Mouse (Mus musculus): ENCODE measurements around the gene Impg1. TPM values are rescaled to one million over a fixed set of nuclear protein-coding genes. Genes with fewer than 3 reads are reported as not detected.

The Impg1 gene
- not detected for total RNA-seq (2021)
- long read RNA-seq, experiment 1, partial matches to known transcripts, result 1 of 1 reads
- long read RNA-seq, experiment 1, other reads (novel, unspliced or antisense), result 0 of 1 reads
- long read RNA-seq, experiment 2, partial matches to known transcripts, result 1 of 1 reads
- long read RNA-seq, experiment 2, other reads (novel, unspliced or antisense), result 0 of 1 reads

GRCm38 (mm10) chr9:80465381-80465780 is at the start of gene Impg1:
TSS of gene Impg1 (minus strand) at chr9:80465481.
- no peak within 1 kb of the TSS for H3K4me3 ChIP-seq
- no peak within 1 kb of the TSS for H3K27ac ChIP-seq
- no peak for DNase-seq
- no peak for TF ChIP-seq CTCF (IDR thresholded peaks at IDR 0.05)
- intact Hi-C loops (cut with DNase I), result no loop called here

- no peak for DNase-seq
- Histone ChIP-seq H3K4me3 (no peak overlapping the region), H3K27ac (no peak overlapping the region)
- intact Hi-C loops (cut with DNase I), result no loop called here
- TF ChIP-seq CTCF (IDR thresholded peaks at IDR 0.05), result no peak
Observed at GRCm38 (mm10) chr9:80509464-80510153, 44.3 kb upstream of the Impg1 start.

GRCm38 (mm10) chr9:80504496-80505012 is 39.3 kb upstream of the Impg1 start:
- no peak overlapping the region for H3K4me3 ChIP-seq
- no peak for TF ChIP-seq CTCF (IDR thresholded peaks at IDR 0.05)
- intact Hi-C loops (cut with DNase I), result no loop called here
- no peak overlapping the region for H3K27ac ChIP-seq
- DNase-seq, result no peak

GRCm38 (mm10) chr9:80491591-80491990 is 26.3 kb upstream of the Impg1 start:
- TF ChIP-seq CTCF (IDR thresholded peaks at IDR 0.05), result no peak
- no peak for DNase-seq
- intact Hi-C loops (cut with DNase I), result no loop called here
- Histone ChIP-seq H3K4me3 (no peak overlapping the region), H3K27ac (no peak overlapping the region)

GRCm38 (mm10) chr9:80460420-80460819 is 4.9 kb downstream of the Impg1 start:
- intact Hi-C loops (cut with DNase I), result no loop called here
- no peak for TF ChIP-seq CTCF (IDR thresholded peaks at IDR 0.05)
- no peak for DNase-seq
- no peak overlapping the region for H3K27ac ChIP-seq
- no peak overlapping the region for H3K4me3 ChIP-seq

- TF ChIP-seq CTCF (IDR thresholded peaks at IDR 0.05), result no peak
- Histone ChIP-seq H3K27ac (no peak overlapping the region), H3K4me3 (no peak overlapping the region)
- no peak for DNase-seq
- intact Hi-C loops (cut with DNase I), result no loop called here
Observed at GRCm38 (mm10) chr9:80450467-80451261, 14.6 kb downstream of the Impg1 start.

GRCm38 (mm10) chr9:80441096-80441710 is 24.1 kb downstream of the Impg1 start:
- Histone ChIP-seq H3K4me3 (no peak overlapping the region), H3K27ac (no peak overlapping the region)
- no peak for TF ChIP-seq CTCF (IDR thresholded peaks at IDR 0.05)
- intact Hi-C loops (cut with DNase I), result no loop called here
- no peak for DNase-seq

- Histone ChIP-seq H3K4me3 (no peak overlapping the region), H3K27ac (no peak overlapping the region)
- intact Hi-C loops (cut with DNase I), result no loop called here
- no peak for DNase-seq
- TF ChIP-seq CTCF (IDR thresholded peaks at IDR 0.05), result no peak
Observed at GRCm38 (mm10) chr9:80391404-80391803, 73.9 kb downstream of the Impg1 start.

GRCm38 (mm10) chr9:80391002-80391401 is 74.3 kb downstream of the Impg1 start:
- DNase-seq, result no peak
- intact Hi-C loops (cut with DNase I), result no loop called here
- no peak overlapping the region for H3K27ac ChIP-seq
- H3K4me3 ChIP-seq, result no peak overlapping the region
- no peak for TF ChIP-seq CTCF (IDR thresholded peaks at IDR 0.05)

GRCm38 (mm10) chr9:80387890-80388289 is 77.4 kb downstream of the Impg1 start:
- Histone ChIP-seq H3K4me3 (no peak overlapping the region), H3K27ac (no peak overlapping the region)
- intact Hi-C loops (cut with DNase I), result no loop called here
- no peak for TF ChIP-seq CTCF (IDR thresholded peaks at IDR 0.05)
- no peak for DNase-seq

- TF ChIP-seq CTCF (IDR thresholded peaks at IDR 0.05), result no peak
- intact Hi-C loops (cut with DNase I), result no loop called here
- Histone ChIP-seq H3K27ac (no peak overlapping the region), H3K4me3 (no peak overlapping the region)
- no peak for DNase-seq
Observed at GRCm38 (mm10) chr9:80386492-80386891, 78.8 kb downstream of the Impg1 start.

- H3K27ac ChIP-seq, result no peak overlapping the region
- intact Hi-C loops (cut with DNase I), result no loop called here
- no peak for DNase-seq
- peak; percentile 66 for TF ChIP-seq CTCF (IDR thresholded peaks at IDR 0.05)
- no peak overlapping the region for H3K4me3 ChIP-seq
Observed at GRCm38 (mm10) chr9:80386000-80386399, 79.3 kb downstream of the Impg1 start.

- no peak overlapping the region for H3K4me3 ChIP-seq
- TF ChIP-seq CTCF (IDR thresholded peaks at IDR 0.05), result no peak
- no peak overlapping the region for H3K27ac ChIP-seq
- DNase-seq, result no peak
- intact Hi-C loops (cut with DNase I), result no loop called here
Observed at GRCm38 (mm10) chr9:80382711-80383110, 82.6 kb downstream of the Impg1 start.

All from gastrocnemius, adult 2 months (tissue).